Mouse (Mus musculus): ENCODE measurements around the gene Ddx39b. TPM values are rescaled to one million over a fixed set of nuclear protein-coding genes. Genes with fewer than 3 reads are reported as not detected.

The Ddx39b gene
- polyA plus RNA-seq, 1 experiment from 2014 or later, result 466 TPM

DNA sequence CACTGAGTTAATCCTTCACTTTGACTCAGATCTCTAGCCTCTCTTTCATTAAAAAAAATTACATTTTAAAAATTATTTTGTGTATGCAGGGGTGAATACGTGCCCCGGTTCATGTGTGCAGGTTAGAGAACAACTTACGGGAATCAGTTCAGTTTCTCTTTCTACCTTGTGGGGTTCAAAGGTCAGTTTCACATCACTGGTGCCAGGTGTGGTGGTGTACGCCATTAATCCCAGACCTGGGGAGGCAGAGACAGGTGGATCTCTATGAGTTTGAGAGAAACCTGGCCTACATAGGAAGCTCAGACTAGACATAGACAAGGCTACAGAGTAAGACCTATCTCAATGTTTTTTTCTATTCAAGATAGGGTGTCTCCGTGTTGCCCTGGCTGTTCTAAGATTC, 28.5 kb upstream of the Ddx39b start:
- no peaks in the 10 kb centered on the region for H3K4me1 ChIP-seq (replicated peaks; ENCODE audit: control insufficient read depth, insufficient read depth, low read length)
- no peaks in the 10 kb centered on the region for H3K9me3 ChIP-seq (ENCODE audit: control insufficient read depth, low read length)
- no peaks in the 10 kb centered on the region for H3K27me3 ChIP-seq (replicated peaks; ENCODE audit: control insufficient read depth, insufficient read depth, low read length)
- no peak overlapping the region for H3K4me2 ChIP-seq (ENCODE audit: low read length)
- no peak overlapping the region for H3K4me3 ChIP-seq (replicated peaks; ENCODE audit: low read length)
- WGBS, result 96% methylated on average over 5 of the region's 5 CpGs
- H3K36me3 ChIP-seq (ENCODE audit: control insufficient read depth, insufficient read depth), result no peaks in the 10 kb centered on the region
- no peak overlapping the region for H3K27ac ChIP-seq (ENCODE audit: low read length)
- ATAC-seq, result no peak
- H3K9ac ChIP-seq (replicated peaks; ENCODE audit: low read depth, low read length), result no peak overlapping the region

DNA sequence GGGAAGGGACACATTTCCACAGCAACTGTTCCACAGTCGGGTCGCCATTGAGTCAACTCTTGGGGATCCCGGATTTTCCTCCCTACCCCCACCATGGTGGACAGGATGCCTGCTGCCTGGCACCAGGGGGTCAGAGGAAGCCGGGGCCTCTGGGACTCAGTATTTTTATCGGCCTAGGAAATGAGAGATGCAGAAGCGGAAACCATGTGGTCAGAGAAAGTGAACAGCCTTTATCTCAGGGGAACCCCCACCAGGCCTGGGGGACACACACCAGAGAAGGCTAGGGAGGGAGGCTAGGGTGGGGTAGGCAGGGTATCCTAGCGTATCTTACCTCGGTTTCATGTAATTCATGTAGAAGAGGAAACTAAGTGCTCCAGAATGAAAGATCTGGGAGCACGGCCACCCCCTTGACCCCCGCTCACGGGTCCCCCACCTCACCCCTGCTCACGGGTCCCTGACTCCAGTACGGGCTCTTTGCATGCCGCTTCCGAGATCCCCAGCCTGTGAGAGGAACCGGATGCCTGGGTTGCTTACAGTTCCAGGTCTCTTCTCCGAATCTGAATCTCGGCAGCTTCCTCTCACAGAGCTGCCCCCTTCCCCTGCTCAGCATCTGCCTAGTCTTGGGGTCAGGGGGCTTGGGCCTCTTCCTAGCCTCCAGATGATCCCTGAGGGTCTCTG, 22.9 kb upstream of the Ddx39b start:
- H3K9ac ChIP-seq (replicated peaks; ENCODE audit: low read depth, low read length), result no peak overlapping the region
- H3K9me3 ChIP-seq (ENCODE audit: control insufficient read depth, low read length), result no peaks in the 10 kb centered on the region
- H3K4me2 ChIP-seq (ENCODE audit: low read length), result no peak overlapping the region
- 85% methylated on average over 18 of the region's 18 CpGs for WGBS
- H3K4me3 ChIP-seq (replicated peaks; ENCODE audit: low read length), result no peak overlapping the region
- ATAC-seq, result no peak
- no peaks in the 10 kb centered on the region for H3K4me1 ChIP-seq (replicated peaks; ENCODE audit: control insufficient read depth, insufficient read depth, low read length)
- peaks cover 5% of the 10 kb centered on the region; the same call in 1 of the 2 replicates for H3K36me3 ChIP-seq (ENCODE audit: control insufficient read depth, insufficient read depth)
- no peak overlapping the region for H3K27ac ChIP-seq (ENCODE audit: low read length)
- no peaks in the 10 kb centered on the region for H3K27me3 ChIP-seq (replicated peaks; ENCODE audit: control insufficient read depth, insufficient read depth, low read length)

DNA sequence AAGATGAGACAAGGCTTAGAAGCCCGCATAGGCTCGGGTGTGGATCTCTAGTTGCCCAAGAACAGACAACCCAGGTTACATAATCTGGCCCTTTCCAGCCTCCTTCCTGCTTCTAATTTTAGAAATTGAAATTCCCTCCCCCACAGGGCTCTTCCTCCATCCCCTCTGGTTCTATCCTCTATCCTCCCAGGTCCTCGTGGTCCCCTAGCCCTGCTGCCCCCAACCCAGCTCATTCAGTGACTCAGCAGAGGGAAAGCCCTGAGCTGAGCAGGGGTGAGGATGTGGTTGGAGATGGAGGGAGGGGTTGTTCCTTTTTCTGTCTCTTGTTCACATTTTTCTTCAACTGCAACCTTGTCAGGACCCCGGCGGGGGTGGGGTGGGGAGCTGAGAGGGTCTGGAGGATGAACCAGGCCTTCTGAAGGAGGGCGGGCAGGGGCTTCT, 21.9 kb upstream of the Ddx39b start:
- H3K9me3 ChIP-seq (ENCODE audit: control insufficient read depth, low read length), result no peaks in the 10 kb centered on the region
- peaks cover 5% of the 10 kb centered on the region; the same call in 1 of the 2 replicates for H3K36me3 ChIP-seq (ENCODE audit: control insufficient read depth, insufficient read depth)
- 92% methylated on average over 6 of the region's 6 CpGs for WGBS
- H3K27ac ChIP-seq (ENCODE audit: low read length), result no peak overlapping the region
- H3K4me2 ChIP-seq (ENCODE audit: low read length), result no peak overlapping the region
- no peaks in the 10 kb centered on the region for H3K27me3 ChIP-seq (replicated peaks; ENCODE audit: control insufficient read depth, insufficient read depth, low read length)
- no peak overlapping the region for H3K4me3 ChIP-seq (replicated peaks; ENCODE audit: low read length)
- ATAC-seq, result no peak
- no peaks in the 10 kb centered on the region for H3K4me1 ChIP-seq (replicated peaks; ENCODE audit: control insufficient read depth, insufficient read depth, low read length)
- H3K9ac ChIP-seq (replicated peaks; ENCODE audit: low read depth, low read length), result no peak overlapping the region

DNA sequence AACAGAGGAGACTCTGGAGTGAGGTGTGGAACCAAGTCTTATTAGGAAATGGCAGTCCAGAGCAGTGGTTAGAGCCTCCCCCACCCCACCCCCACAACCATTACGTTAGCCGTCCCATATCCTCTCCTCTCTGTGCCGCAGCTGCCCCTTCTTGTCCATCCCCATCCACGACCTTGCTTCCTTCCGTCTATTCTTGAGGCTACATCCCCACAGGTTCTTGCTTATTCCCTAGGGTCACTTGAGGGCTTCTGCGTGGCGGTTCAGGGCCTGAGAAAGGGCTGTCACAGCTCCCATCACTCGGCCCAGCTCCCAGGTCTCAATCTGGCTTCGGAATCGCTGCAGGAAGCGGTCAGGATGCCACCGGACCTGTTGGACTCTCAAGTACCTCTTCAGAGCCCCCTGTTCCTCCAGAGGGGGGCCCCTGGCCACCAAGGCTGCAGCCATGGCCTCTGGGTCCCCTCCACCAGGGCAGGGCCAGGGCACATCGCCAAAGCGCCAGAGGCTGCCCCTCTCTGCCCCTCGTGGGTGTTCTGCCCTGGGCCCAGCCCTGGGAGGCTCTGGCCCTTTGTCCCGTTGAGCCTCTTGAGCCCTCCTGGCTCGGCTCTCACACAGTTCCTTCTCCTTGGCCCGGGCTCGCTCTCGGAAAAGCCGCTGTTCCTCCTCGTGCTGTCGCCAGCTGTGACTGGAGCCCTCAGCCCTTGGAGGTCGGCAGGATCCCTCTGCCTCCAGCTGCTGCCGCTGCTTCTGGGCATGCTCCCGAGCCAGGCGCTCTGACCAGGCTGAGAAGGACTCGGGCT, 21.2 kb upstream of the Ddx39b start, which contains the start of gene Gm16181:
Gm16181 (plus strand) TSS at position 679 of the 797 bp plus-strand sequence.
- H3K27me3 ChIP-seq (replicated peaks; ENCODE audit: control insufficient read depth, insufficient read depth, low read length), result no peaks in the 10 kb centered on the region
- H3K4me3 ChIP-seq (replicated peaks; ENCODE audit: low read length), result no peak within 1 kb of the TSS
- 85% methylated on average over 28 of the region's 28 CpGs for WGBS
- no peaks in the 10 kb centered on the region for H3K9me3 ChIP-seq (ENCODE audit: control insufficient read depth, low read length)
- no peak within 1 kb of the TSS for H3K9ac ChIP-seq (replicated peaks; ENCODE audit: low read depth, low read length)
- no peak for ATAC-seq
- no peak within 1 kb of the TSS for H3K27ac ChIP-seq (ENCODE audit: low read length)
- no peaks in the 10 kb centered on the region for H3K4me1 ChIP-seq (replicated peaks; ENCODE audit: control insufficient read depth, insufficient read depth, low read length)
- no peak within 1 kb of the TSS for H3K4me2 ChIP-seq (ENCODE audit: low read length)
- peaks cover 7% of the 10 kb centered on the region; the same call in 1 of the 2 replicates for H3K36me3 ChIP-seq (ENCODE audit: control insufficient read depth, insufficient read depth)

DNA sequence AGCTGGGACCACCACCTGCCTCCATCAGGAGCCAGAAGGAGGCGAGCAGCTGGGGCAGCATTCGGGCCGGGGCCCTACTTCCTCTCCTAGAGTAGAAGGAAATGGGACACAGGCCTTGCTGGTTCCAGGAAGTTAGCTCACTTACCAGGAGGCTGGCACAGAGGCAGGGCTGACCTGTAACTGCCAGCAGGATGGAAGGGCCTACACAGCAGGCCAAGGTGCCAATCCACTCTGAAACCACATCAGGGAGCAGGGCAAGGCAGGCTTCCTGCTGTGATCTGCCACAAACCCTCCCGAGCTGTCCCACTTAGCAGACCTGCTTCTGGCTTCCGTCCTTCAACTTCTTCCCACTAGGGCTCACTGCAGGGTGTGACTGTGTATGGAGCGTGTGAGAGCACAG, 19.2 kb upstream of the Ddx39b start:
- no peak overlapping the region for H3K4me2 ChIP-seq (ENCODE audit: low read length)
- H3K4me1 ChIP-seq (replicated peaks; ENCODE audit: control insufficient read depth, insufficient read depth, low read length), result no peaks in the 10 kb centered on the region
- H3K4me3 ChIP-seq (replicated peaks; ENCODE audit: low read length), result no peak overlapping the region
- no peak overlapping the region for H3K9ac ChIP-seq (replicated peaks; ENCODE audit: low read depth, low read length)
- no peak for ATAC-seq
- no peak overlapping the region for H3K27ac ChIP-seq (ENCODE audit: low read length)
- 85% methylated on average over 6 of the region's 6 CpGs for WGBS
- peaks cover 7% of the 10 kb centered on the region; the same call in 1 of the 2 replicates for H3K36me3 ChIP-seq (ENCODE audit: control insufficient read depth, insufficient read depth)
- H3K27me3 ChIP-seq (replicated peaks; ENCODE audit: control insufficient read depth, insufficient read depth, low read length), result no peaks in the 10 kb centered on the region
- H3K9me3 ChIP-seq (ENCODE audit: control insufficient read depth, low read length), result no peaks in the 10 kb centered on the region

DNA sequence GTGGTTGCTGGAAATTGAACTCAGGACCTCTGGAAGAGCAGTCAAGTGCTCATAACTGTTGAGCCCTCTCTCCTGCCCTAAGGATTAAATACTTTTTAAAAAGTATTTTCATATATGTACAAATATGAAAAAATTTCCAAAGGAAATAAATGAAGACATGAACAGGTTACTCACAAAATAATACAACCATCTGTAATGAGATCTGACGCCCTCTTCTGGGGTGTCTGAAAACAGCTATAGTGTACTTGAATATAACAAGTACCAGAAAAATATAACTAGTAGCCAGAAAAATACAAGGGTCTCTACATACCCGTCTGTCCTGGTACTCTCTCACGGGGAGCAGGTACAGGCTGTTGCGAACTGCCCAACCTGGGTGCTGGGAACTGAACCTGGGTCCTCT, 16.9 kb upstream of the Ddx39b start:
- Histone ChIP-seq H3K27me3 (replicated peaks; ENCODE audit: control insufficient read depth, insufficient read depth, low read length) (no peaks in the 10 kb centered on the region), H3K36me3 (ENCODE audit: control insufficient read depth, insufficient read depth) (peaks cover 11% of the 10 kb centered on the region; the same call in 1 of the 2 replicates), H3K9ac (replicated peaks; ENCODE audit: low read depth, low read length) (no peak overlapping the region), H3K27ac (ENCODE audit: low read length) (no peak overlapping the region), H3K9me3 (ENCODE audit: control insufficient read depth, low read length) (no peaks in the 10 kb centered on the region), H3K4me2 (ENCODE audit: low read length) (no peak overlapping the region), H3K4me3 (replicated peaks; ENCODE audit: low read length) (no peak overlapping the region), H3K4me1 (replicated peaks; ENCODE audit: control insufficient read depth, insufficient read depth, low read length) (no peaks in the 10 kb centered on the region)
- WGBS, result 97% methylated on average over 4 of the region's 4 CpGs
- ATAC-seq, result no peak

DNA sequence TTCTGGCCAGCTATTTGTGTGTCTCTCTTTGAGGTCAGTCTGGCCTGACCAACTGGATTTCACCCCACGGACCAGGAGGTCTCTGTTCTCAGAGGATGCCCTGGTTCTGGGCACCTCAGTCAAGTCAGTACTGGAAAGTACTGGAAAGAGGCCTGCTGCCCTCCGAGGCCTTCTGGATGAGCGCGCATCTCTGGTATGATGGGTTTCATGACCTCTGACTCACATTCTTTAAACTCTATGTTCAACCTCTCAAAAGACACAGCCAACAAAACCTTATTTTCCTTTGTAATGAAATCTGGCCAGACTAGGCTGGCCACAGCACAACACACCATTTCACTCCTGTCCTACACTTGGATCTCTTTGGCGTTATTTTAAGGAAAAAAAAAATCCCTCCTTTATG, 16.1 kb upstream of the Ddx39b start:
- H3K27me3 ChIP-seq (replicated peaks; ENCODE audit: control insufficient read depth, insufficient read depth, low read length), result no peaks in the 10 kb centered on the region
- H3K9me3 ChIP-seq (ENCODE audit: control insufficient read depth, low read length), result no peaks in the 10 kb centered on the region
- no peak for ATAC-seq
- no peaks in the 10 kb centered on the region for H3K4me1 ChIP-seq (replicated peaks; ENCODE audit: control insufficient read depth, insufficient read depth, low read length)
- no peak overlapping the region for H3K27ac ChIP-seq (ENCODE audit: low read length)
- 96% methylated on average over 5 of the region's 5 CpGs for WGBS
- no peak overlapping the region for H3K4me3 ChIP-seq (replicated peaks; ENCODE audit: low read length)
- H3K9ac ChIP-seq (replicated peaks; ENCODE audit: low read depth, low read length), result no peak overlapping the region
- H3K36me3 ChIP-seq (ENCODE audit: control insufficient read depth, insufficient read depth), result 0 out of 2 replicates have a peak, but pooled peaks cover 7% of the 10 kb centered on the region
- H3K4me2 ChIP-seq (ENCODE audit: low read length), result no peak overlapping the region

DNA sequence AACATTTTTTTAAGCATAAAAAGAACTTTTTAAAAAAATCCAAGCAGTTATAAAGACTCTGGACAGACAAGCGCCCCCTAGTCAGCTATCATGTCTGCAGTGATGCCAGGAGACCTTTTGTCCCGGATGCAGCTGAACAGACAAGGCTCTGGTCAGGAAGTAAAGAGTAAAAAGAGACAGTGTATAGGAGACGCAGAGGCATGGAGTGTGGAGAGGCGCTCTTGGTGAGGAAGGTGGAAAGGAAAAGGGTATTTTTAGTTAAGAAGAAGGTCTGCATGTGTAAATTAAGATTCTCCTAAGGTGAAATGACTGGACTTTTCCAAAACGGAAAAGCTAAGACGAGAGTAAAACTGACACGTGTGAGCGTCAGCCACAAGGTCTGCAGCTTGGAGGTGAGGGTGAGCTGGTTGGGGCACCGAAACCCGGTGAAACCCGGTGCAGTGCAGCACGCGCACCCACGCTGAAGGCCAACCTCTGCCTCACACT, 14.9 kb upstream of the Ddx39b start:
- Histone ChIP-seq H3K27me3 (replicated peaks; ENCODE audit: control insufficient read depth, insufficient read depth, low read length) (no peaks in the 10 kb centered on the region), H3K27ac (ENCODE audit: low read length) (no peak overlapping the region), H3K9ac (replicated peaks; ENCODE audit: low read depth, low read length) (no peak overlapping the region), H3K36me3 (ENCODE audit: control insufficient read depth, insufficient read depth) (0 out of 2 replicates have a peak, but pooled peaks cover 6% of the 10 kb centered on the region), H3K4me2 (ENCODE audit: low read length) (no peak overlapping the region), H3K4me3 (replicated peaks; ENCODE audit: low read length) (no peak overlapping the region), H3K4me1 (replicated peaks; ENCODE audit: control insufficient read depth, insufficient read depth, low read length) (no peaks in the 10 kb centered on the region; the same call in 1 of the 2 replicates), H3K9me3 (ENCODE audit: control insufficient read depth, low read length) (no peaks in the 10 kb centered on the region)
- no peak for ATAC-seq
- WGBS, result 86% methylated on average over 14 of the region's 14 CpGs

DNA sequence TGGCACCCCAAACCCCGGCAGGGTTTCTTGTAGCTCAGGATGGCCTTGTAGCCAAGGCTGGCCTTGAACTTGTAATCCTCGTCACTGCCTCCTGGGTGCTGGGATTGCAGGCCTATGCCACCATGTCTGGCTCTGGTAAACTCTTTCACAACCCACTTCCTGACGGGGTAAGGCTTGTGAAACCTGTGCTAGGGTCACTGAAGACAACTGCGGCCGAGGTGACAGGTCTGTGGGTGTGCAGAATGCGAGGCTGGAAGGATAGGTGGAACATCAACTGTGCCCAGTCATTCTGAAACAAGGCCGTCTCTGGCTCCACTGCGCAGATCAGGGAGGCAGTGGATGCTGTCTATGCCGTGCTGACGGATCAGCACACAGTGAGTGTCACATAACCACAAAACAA, 10.5 kb upstream of the Ddx39b start:
- H3K4me2 ChIP-seq (ENCODE audit: low read length), result no peak overlapping the region
- no peaks in the 10 kb centered on the region for H3K9me3 ChIP-seq (ENCODE audit: control insufficient read depth, low read length)
- no peak overlapping the region for H3K9ac ChIP-seq (replicated peaks; ENCODE audit: low read depth, low read length)
- no peak overlapping the region for H3K27ac ChIP-seq (ENCODE audit: low read length)
- H3K4me3 ChIP-seq (replicated peaks; ENCODE audit: low read length), result no peak overlapping the region
- ATAC-seq, result no peak
- H3K36me3 ChIP-seq (ENCODE audit: control insufficient read depth, insufficient read depth), result 0 out of 2 replicates have a peak, but pooled peaks cover 4% of the 10 kb centered on the region
- WGBS, result 94% methylated on average over 10 of the region's 10 CpGs
- H3K4me1 ChIP-seq (replicated peaks; ENCODE audit: control insufficient read depth, insufficient read depth, low read length), result peaks cover 21% of the 10 kb centered on the region
- H3K27me3 ChIP-seq (replicated peaks; ENCODE audit: control insufficient read depth, insufficient read depth, low read length), result no peaks in the 10 kb centered on the region
